Mouse (Mus musculus) liver, embryonic 12.5 days (tissue): ENCODE results near the gene Tubg1. TPM values are rescaled to one million over a fixed set of nuclear protein-coding genes. Genes with fewer than 3 reads are reported as not detected.
A peak's percentile ranks its signal among the peaks of the same experiment; 100 is the strongest.

Source experiments
- ATAC-seq: fragments of 200-750 bp; cut with Nextera tagmentation; 2 replicates; pipeline ENCODE4 v1.8.0; 2017; ENCODE audit warnings: moderate number of reproducible peaks, mild to moderate bottlenecking, moderate library complexity
- H3K27ac ChIP-seq: fragments of 300-500 bp; sonication (generic); 2 replicates; pipeline ENCODE4 v1.5.1; 2016; ENCODE audit warnings: mild to moderate bottlenecking
- H3K27me3 ChIP-seq: fragments of 300-500 bp; sonication (generic); replicated peaks from 2 replicates; pipeline ENCODE4 v1.6.1; 2016; ENCODE audit warnings: mild to moderate bottlenecking, moderate library complexity
- H3K36me3 ChIP-seq: fragments of 300-500 bp; sonication (generic); 2 replicates; pipeline ENCODE4 v1.6.1; 2016; ENCODE audit warnings: mild to moderate bottlenecking, moderate library complexity
- H3K4me1 ChIP-seq: fragments of 300-500 bp; sonication (generic); 2 replicates; pipeline ENCODE4 v1.6.1; 2016
- H3K4me2 ChIP-seq: fragments of 300-500 bp; sonication (generic); 2 replicates; pipeline ENCODE4 v1.6.1; 2016; ENCODE audit warnings: mild to moderate bottlenecking, moderate library complexity
- H3K4me3 ChIP-seq: fragments of 300-500 bp; sonication (generic); 2 replicates; pipeline ENCODE4 v1.5.1; 2016; ENCODE audit warnings: mild to moderate bottlenecking, moderate library complexity
- H3K9ac ChIP-seq: fragments of 300-500 bp; sonication (generic); 2 replicates; pipeline ENCODE4 v1.6.1; 2016; ENCODE audit warnings: mild to moderate bottlenecking, moderate library complexity
- H3K9me3 ChIP-seq: fragments of 300-500 bp; sonication (generic); replicated peaks from 2 replicates; pipeline ENCODE4 v1.6.1; 2016; ENCODE audit warnings: mild to moderate bottlenecking, moderate library complexity
- WGBS: fragments of 180-500 bp; shearing (Covaris S2); methylation state at CpG from one replicate; pipeline ENCODE4 v1.1.7; 2016; ENCODE audit not compliant: insufficient replicate concordance; 5-methylcytosine and 5-hydroxymethylcytosine counted together
- polyA plus RNA-seq: library from polyadenylated mRNA; unstranded; fragments of >200 nt; fragmentation: Nextera tagmentation; extraction: Ambion mirVana; gene quantifications from 2 replicates; pipeline ENCODE4 v1.2.1, GENCODE M21; 2016

Gene Tubg1
- polyA plus RNA-seq, 1 experiment from 2014 or later, result 59.6 TPM

GRCm38 (mm10) chr11:101084811-101085210 lies 34.9 kb upstream of the Tubg1 start:
- Histone ChIP-seq H3K4me3 (no peak overlapping the region), H3K4me2 (no peak overlapping the region), H3K36me3 (peaks cover 32% of the 10 kb centered on the region), H3K4me1 (peaks cover 69% of the 10 kb centered on the region), H3K27ac (no peak overlapping the region), H3K9me3 (no peaks in the 10 kb centered on the region), H3K9ac (no peak overlapping the region), H3K27me3 (peaks cover 20% of the 10 kb centered on the region)
- WGBS, result 90% methylated on average over 12 of the region's 12 CpGs
- ATAC-seq, result no peak

GRCm38 (mm10) chr11:101085617-101086322 lies 34.0 kb upstream of the Tubg1 start:
- peak overlapping the region; percentile 94 for H3K4me2 ChIP-seq
- WGBS, result 91% methylated on average over 18 of the region's 18 CpGs
- peak overlapping the region; percentile 86 for H3K9ac ChIP-seq
- no peaks in the 10 kb centered on the region for H3K9me3 ChIP-seq
- H3K27me3 ChIP-seq, result peaks cover 10% of the 10 kb centered on the region
- no peak for ATAC-seq
- peaks cover 41% of the 10 kb centered on the region for H3K36me3 ChIP-seq
- H3K4me3 ChIP-seq, result no peak overlapping the region
- H3K4me1 ChIP-seq, result peaks cover 67% of the 10 kb centered on the region
- H3K27ac ChIP-seq, result peak overlapping the region; percentile 83; the same call in 1 of the 2 replicates

- peaks cover 5% of the 10 kb centered on the region for H3K27me3 ChIP-seq
- peaks cover 64% of the 10 kb centered on the region for H3K4me1 ChIP-seq
- H3K27ac ChIP-seq, result peak overlapping the region; percentile 83
- WGBS, result 82% methylated on average over 6 of the region's 6 CpGs
- peaks cover 47% of the 10 kb centered on the region for H3K36me3 ChIP-seq
- H3K9me3 ChIP-seq, result no peaks in the 10 kb centered on the region
- H3K4me2 ChIP-seq, result peak overlapping the region; percentile 94
- H3K4me3 ChIP-seq, result peak overlapping the region; percentile 80
- peak overlapping the region; percentile 86 for H3K9ac ChIP-seq
- ATAC-seq, result no peak
Observed at GRCm38 (mm10) chr11:101086323-101086674, 33.4 kb upstream of the Tubg1 start.

GRCm38 (mm10) chr11:101086756-101087681 lies 32.7 kb upstream of the Tubg1 start, which contains the start of gene Mlx:
Gene Mlx, plus strand, starts transcription at chr11:101087277.
- Histone ChIP-seq H3K9ac (peak within 1 kb of the TSS; percentile 86), H3K36me3 (peaks cover 54% of the 10 kb centered on the region), H3K4me3 (peak within 1 kb of the TSS; percentile 80), H3K27ac (peak within 1 kb of the TSS; percentile 83), H3K27me3 (no peaks in the 10 kb centered on the region), H3K4me1 (peaks cover 57% of the 10 kb centered on the region), H3K9me3 (no peaks in the 10 kb centered on the region), H3K4me2 (peak within 1 kb of the TSS; percentile 94)
- 5% methylated on average over 52 of the region's 52 CpGs for WGBS
- ATAC-seq, result peak; percentile 80

- peak overlapping the region; percentile 86 for H3K9ac ChIP-seq
- H3K27me3 ChIP-seq, result no peaks in the 10 kb centered on the region
- no peaks in the 10 kb centered on the region for H3K9me3 ChIP-seq
- H3K4me1 ChIP-seq, result peaks cover 56% of the 10 kb centered on the region
- H3K27ac ChIP-seq, result peak overlapping the region; percentile 83
- peak overlapping the region; percentile 94 for H3K4me2 ChIP-seq
- 7% methylated on average over 8 of the region's 8 CpGs for WGBS
- ATAC-seq, result no peak; the same call in 1 of the 2 replicates
- peaks cover 60% of the 10 kb centered on the region for H3K36me3 ChIP-seq
- peak overlapping the region; percentile 80 for H3K4me3 ChIP-seq
Observed at GRCm38 (mm10) chr11:101087682-101088055, 32.1 kb upstream of the Tubg1 start.

- no peak overlapping the region for H3K4me2 ChIP-seq
- peaks cover 52% of the 10 kb centered on the region for H3K4me1 ChIP-seq
- H3K27me3 ChIP-seq, result no peaks in the 10 kb centered on the region
- H3K9ac ChIP-seq, result 0 out of 2 replicates have a peak overlapping the region, but pooled peaks have one; percentile 9
- no peak for ATAC-seq
- WGBS, result 82% methylated on average over 1 of the region's 1 CpGs
- no peak overlapping the region for H3K4me3 ChIP-seq
- peaks cover 72% of the 10 kb centered on the region for H3K36me3 ChIP-seq
- no peak overlapping the region for H3K27ac ChIP-seq
- no peaks in the 10 kb centered on the region for H3K9me3 ChIP-seq
Observed at GRCm38 (mm10) chr11:101089931-101090330, 29.8 kb upstream of the Tubg1 start.

- H3K36me3 ChIP-seq, result peaks cover 79% of the 10 kb centered on the region
- peaks cover 27% of the 10 kb centered on the region for H3K4me1 ChIP-seq
- WGBS, result 2% methylated on average over 18 of the region's 18 CpGs
- H3K4me2 ChIP-seq, result peak overlapping the region; percentile 99
- peak overlapping the region; percentile 86 for H3K4me3 ChIP-seq
- peak overlapping the region; percentile 98 for H3K27ac ChIP-seq
- no peak for ATAC-seq
- peak overlapping the region; percentile 90 for H3K9ac ChIP-seq
- H3K27me3 ChIP-seq, result no peaks in the 10 kb centered on the region
- no peaks in the 10 kb centered on the region for H3K9me3 ChIP-seq
Observed at GRCm38 (mm10) chr11:101094930-101095313, 24.8 kb upstream of the Tubg1 start.

- WGBS, result under 1% methylated on average over 43 of the region's 43 CpGs
- no peaks in the 10 kb centered on the region for H3K9me3 ChIP-seq
- H3K4me3 ChIP-seq, result peak within 1 kb of the TSS; percentile 86
- peaks cover 79% of the 10 kb centered on the region for H3K36me3 ChIP-seq
- H3K9ac ChIP-seq, result peak within 1 kb of the TSS; percentile 90
- H3K4me2 ChIP-seq, result peak within 1 kb of the TSS; percentile 99
- H3K27ac ChIP-seq, result peak within 1 kb of the TSS; percentile 98
- no peaks in the 10 kb centered on the region for H3K27me3 ChIP-seq
- H3K4me1 ChIP-seq, result peaks cover 27% of the 10 kb centered on the region
- ATAC-seq, result peak; percentile 95
Observed at GRCm38 (mm10) chr11:101095314-101096024, 24.3 kb upstream of the Tubg1 start, which contains the start of gene Psmc3ip. Gene Psmc3ip, minus strand, starts transcription at chr11:101095436.

- 90% methylated on average over 8 of the region's 8 CpGs for WGBS
- peaks cover 79% of the 10 kb centered on the region for H3K36me3 ChIP-seq
- ATAC-seq, result no peak
Observed at GRCm38 (mm10) chr11:101098231-101098630, 21.5 kb upstream of the Tubg1 start.

GRCm38 (mm10) chr11:101103011-101103410 lies 16.7 kb upstream of the Tubg1 start:
- Histone ChIP-seq H3K27me3 (no peaks in the 10 kb centered on the region), H3K4me3 (no peak overlapping the region), H3K9me3 (no peaks in the 10 kb centered on the region), H3K4me2 (no peak overlapping the region), H3K27ac (no peak overlapping the region), H3K36me3 (peaks cover 88% of the 10 kb centered on the region), H3K4me1 (no peaks in the 10 kb centered on the region), H3K9ac (no peak overlapping the region)
- no peak for ATAC-seq
- 83% methylated on average over 5 of the region's 5 CpGs for WGBS

More at GRCm38 (mm10) chr11:101098231-101098630, 21.5 kb upstream of the Tubg1 start:
- Histone ChIP-seq H3K9me3 (no peaks in the 10 kb centered on the region), H3K4me2 (no peak overlapping the region), H3K4me1 (peaks cover 27% of the 10 kb centered on the region), H3K27ac (no peak overlapping the region), H3K4me3 (no peak overlapping the region), H3K9ac (no peak overlapping the region), H3K27me3 (no peaks in the 10 kb centered on the region)

- H3K4me3 ChIP-seq, result no peak overlapping the region
- H3K36me3 ChIP-seq, result peaks cover 52% of the 10 kb centered on the region
- no peak overlapping the region for H3K27ac ChIP-seq
- H3K27me3 ChIP-seq, result no peaks in the 10 kb centered on the region
- H3K9me3 ChIP-seq, result peaks cover 7% of the 10 kb centered on the region; the same call in 1 of the 2 replicates
- 89% methylated on average over 4 of the region's 4 CpGs for WGBS
- no peak for ATAC-seq
- H3K4me1 ChIP-seq, result no peaks in the 10 kb centered on the region
- H3K9ac ChIP-seq, result no peak overlapping the region
- H3K4me2 ChIP-seq, result no peak overlapping the region
Observed at GRCm38 (mm10) chr11:101109351-101109750, 10.4 kb upstream of the Tubg1 start.
